Mouse (Mus musculus) embryo, embryonic 11.5 days (tissue): Measurements from ENCODE around the gene Gm3373.
"Not testable (repeated sequence)": the region's sequence is repeated elsewhere in the genome, so short reads cannot be mapped to it uniquely, and the experiment has no call there.

Experiments used
- DNase-seq: peaks from one replicate; pipeline ENCODE4 v3.0.0-alpha.2; 2012; ENCODE audit warnings: low read depth, low spot score

Gm3373 gene

GRCm38 (mm10) chr14:5741477-5741876 is at the start of gene Gm3373:
Gene Gm3373, minus strand, starts transcription at chr14:5741577.
- not testable (repeated sequence) for DNase-seq

- DNase-seq: not testable (repeated sequence)
These were observed 54.0 kb downstream of the Gm3373 start, which contains the start of gene Gm9603 for GRCm38 (mm10) chr14:5687357-5687756. Gene Gm9603, minus strand, starts transcription at chr14:5687457.
